Mouse (Mus musculus): Measurements from ENCODE around the gene Dnajb11. TPM values are rescaled to one million over a fixed set of nuclear protein-coding genes. Genes with fewer than 3 reads are reported as not detected.

The Dnajb11 gene
- polyA plus RNA-seq, 1 experiment from 2014 or later, result 89.5 TPM

DNA sequence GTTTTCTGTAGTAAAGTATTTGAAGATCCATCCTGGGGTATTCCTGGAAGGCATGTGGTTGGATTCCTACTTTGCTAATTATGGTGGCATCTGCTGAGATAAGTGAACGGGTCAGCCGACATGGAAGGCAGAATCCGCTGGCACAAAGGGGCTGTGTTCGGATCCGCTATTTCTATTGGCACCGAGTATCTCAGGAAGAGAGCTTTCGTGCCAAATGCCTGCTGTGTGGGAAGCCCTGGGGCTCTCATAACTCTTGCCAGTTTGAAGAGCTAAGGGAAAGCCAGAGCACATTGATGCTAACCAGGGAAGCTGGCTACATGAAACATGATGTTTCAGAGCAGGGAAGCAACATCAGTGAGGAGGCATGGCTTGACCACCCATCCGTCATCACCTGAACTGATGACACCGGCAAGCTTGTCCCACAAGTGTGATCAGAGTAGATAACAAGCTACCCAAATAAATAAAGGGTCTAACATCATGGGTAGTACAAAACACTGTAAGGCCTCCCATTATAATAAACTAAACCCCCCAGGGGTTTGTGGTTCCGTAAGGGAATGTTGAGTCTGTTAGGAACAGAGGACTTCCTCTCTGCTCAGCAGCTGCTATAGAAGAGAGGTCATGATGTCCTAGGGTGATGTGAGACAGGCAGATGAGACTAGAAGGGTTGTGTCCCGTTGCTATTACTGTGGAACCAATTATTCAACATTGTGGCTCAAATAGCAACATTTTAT is 20.2 kb downstream of the Dnajb11 start:
- Histone ChIP-seq H3K9ac (replicated peaks; ENCODE audit: low read length) (no peak overlapping the region), H3K9me3 (ENCODE audit: control insufficient read depth, low read length) (no peaks in the 10 kb centered on the region), H3K4me2 (ENCODE audit: low read length) (no peak overlapping the region), H3K27me3 (ENCODE audit: control insufficient read depth, insufficient read depth, low read length) (no peaks in the 10 kb centered on the region), H3K27ac (replicated peaks; ENCODE audit: low read depth, low read length) (no peak overlapping the region), H3K4me3 (replicated peaks; ENCODE audit: low read depth, low read length) (no peak overlapping the region), H3K36me3 (ENCODE audit: control insufficient read depth, insufficient read depth, low read length) (peaks cover 9% of the 10 kb centered on the region), H3K4me1 (ENCODE audit: control insufficient read depth, insufficient read depth, low read length) (no peaks in the 10 kb centered on the region)
- ATAC-seq (ENCODE audit: low FRiP score, low TSS enrichment), result no peak
- DNase-seq, result no peak
- 85% methylated on average over 11 of the region's 11 CpGs for WGBS

DNA sequence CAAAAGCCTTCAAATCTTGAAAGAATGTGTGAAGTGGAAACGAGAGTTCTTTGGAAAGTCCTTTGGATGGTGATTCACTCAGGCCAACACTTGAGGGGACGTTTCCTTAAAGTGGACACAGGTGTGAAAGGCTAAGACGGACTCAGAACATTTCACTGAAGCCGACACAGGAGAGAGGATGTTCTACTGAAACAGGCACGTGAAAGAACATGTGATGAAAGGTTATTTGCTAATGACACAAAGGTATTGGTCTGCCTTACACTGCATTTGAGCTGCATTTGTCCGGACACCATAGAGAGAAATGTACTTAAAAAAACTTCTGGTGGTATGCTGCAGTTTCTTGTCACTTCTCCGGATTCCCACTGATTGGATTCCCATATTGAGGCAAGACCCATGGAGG is 21.1 kb downstream of the Dnajb11 start:
- H3K36me3 ChIP-seq (ENCODE audit: control insufficient read depth, insufficient read depth, low read length), result no peaks in the 10 kb centered on the region
- ATAC-seq (ENCODE audit: low FRiP score, low TSS enrichment) (no peak), DNase-seq (no peak)
- H3K27ac ChIP-seq (replicated peaks; ENCODE audit: low read depth, low read length), result no peak overlapping the region
- 77% methylated on average over 7 of the region's 7 CpGs for WGBS
- H3K4me1 ChIP-seq (ENCODE audit: control insufficient read depth, insufficient read depth, low read length), result no peaks in the 10 kb centered on the region
- H3K27me3 ChIP-seq (ENCODE audit: control insufficient read depth, insufficient read depth, low read length), result no peaks in the 10 kb centered on the region
- no peak overlapping the region for H3K9ac ChIP-seq (replicated peaks; ENCODE audit: low read length)
- no peak overlapping the region for H3K4me3 ChIP-seq (replicated peaks; ENCODE audit: low read depth, low read length)
- H3K4me2 ChIP-seq (ENCODE audit: low read length), result no peak overlapping the region
- no peaks in the 10 kb centered on the region for H3K9me3 ChIP-seq (ENCODE audit: control insufficient read depth, low read length)

DNA sequence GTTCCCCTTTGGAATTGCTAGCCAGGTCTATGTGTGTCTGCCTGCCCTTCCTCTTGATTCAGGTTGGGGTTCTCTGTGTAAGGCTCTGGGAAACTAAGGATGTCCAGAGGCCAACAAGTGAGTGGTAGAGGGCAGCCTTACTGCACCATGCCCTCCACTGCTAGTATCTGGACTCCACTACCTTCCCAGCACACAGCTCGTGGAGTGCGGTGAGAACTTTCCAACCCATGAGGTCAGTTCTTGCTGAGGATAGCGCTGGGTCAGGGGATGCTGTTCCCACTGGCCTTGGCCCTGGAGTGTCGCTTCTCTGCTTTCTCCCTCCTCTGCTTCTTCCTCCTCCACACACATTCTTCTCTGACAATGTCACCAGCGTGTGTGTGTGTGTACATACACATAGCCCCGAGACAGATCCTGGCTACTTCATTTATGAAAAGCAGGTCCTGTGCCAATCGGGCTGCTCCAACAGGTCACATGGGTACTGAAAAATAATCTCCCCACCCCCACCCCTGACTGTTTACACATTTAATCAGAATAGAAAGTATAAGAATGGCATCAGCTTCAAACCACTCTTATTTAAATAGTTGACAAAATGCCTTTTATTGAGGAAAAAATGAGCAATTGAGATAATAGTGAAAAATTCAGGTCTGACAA is 22.4 kb downstream of the Dnajb11 start:
- Histone ChIP-seq H3K27me3 (ENCODE audit: control insufficient read depth, insufficient read depth, low read length) (no peaks in the 10 kb centered on the region), H3K36me3 (ENCODE audit: control insufficient read depth, insufficient read depth, low read length) (no peaks in the 10 kb centered on the region), H3K4me2 (ENCODE audit: low read length) (no peak overlapping the region), H3K9me3 (ENCODE audit: control insufficient read depth, low read length) (no peaks in the 10 kb centered on the region), H3K4me1 (ENCODE audit: control insufficient read depth, insufficient read depth, low read length) (no peaks in the 10 kb centered on the region), H3K27ac (replicated peaks; ENCODE audit: low read depth, low read length) (no peak overlapping the region), H3K4me3 (replicated peaks; ENCODE audit: low read depth, low read length) (no peak overlapping the region), H3K9ac (replicated peaks; ENCODE audit: low read length) (no peak overlapping the region)
- DNase-seq, result no peak
- 60% methylated on average over 7 of the region's 7 CpGs for WGBS
- ATAC-seq (ENCODE audit: low FRiP score, low TSS enrichment), result no peak

DNA sequence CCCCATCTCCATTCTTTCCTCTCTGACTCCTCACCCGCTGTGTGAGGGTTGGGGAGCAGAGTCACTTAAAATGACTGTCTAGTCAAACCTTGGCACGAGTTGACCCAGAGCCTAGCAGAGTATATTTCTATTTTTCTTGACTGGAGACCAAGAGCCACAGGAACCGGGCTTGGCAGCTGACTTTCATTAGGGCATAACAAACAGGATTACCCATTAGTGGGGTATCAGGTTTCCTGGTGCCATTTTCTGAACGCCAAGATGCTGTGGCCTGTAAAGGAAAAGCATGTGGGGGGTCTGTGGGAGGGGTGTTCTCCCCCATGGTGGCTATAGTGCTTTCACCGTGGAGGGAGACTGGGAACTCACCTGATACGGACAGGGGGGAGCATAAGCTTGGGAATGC is 23.3 kb downstream of the Dnajb11 start:
- no peaks in the 10 kb centered on the region for H3K27me3 ChIP-seq (ENCODE audit: control insufficient read depth, insufficient read depth, low read length)
- H3K9ac ChIP-seq (replicated peaks; ENCODE audit: low read length), result no peak overlapping the region
- DNase-seq (no peak), ATAC-seq (ENCODE audit: low FRiP score, low TSS enrichment) (no peak)
- no peak overlapping the region for H3K27ac ChIP-seq (replicated peaks; ENCODE audit: low read depth, low read length)
- H3K36me3 ChIP-seq (ENCODE audit: control insufficient read depth, insufficient read depth, low read length), result no peaks in the 10 kb centered on the region
- no peaks in the 10 kb centered on the region for H3K9me3 ChIP-seq (ENCODE audit: control insufficient read depth, low read length)
- no peak overlapping the region for H3K4me2 ChIP-seq (ENCODE audit: low read length)
- WGBS, result 10% methylated on average over 6 of the region's 6 CpGs
- H3K4me1 ChIP-seq (ENCODE audit: control insufficient read depth, insufficient read depth, low read length), result no peaks in the 10 kb centered on the region
- no peak overlapping the region for H3K4me3 ChIP-seq (replicated peaks; ENCODE audit: low read depth, low read length)

DNA sequence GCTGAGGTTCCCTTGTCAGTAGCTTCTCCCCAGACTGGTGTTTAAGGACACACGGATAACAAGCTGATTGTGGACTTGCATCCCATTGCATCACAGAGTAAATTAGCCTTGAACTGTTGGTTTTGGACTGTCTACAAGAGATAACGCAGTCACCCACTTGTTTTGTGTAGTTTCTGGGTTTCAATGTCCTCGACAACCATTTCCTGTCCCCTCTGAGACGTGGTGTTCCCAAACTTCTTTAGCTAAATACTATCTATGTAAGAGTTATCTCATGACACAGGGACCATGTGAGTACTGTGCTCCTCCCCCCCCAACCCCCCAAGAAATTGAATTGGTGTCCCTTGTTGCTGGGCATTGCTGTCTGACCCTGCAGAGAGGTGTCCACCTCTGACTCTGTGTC is 23.8 kb downstream of the Dnajb11 start:
- DNase-seq, result no peak
- WGBS, result 85% methylated on average over 4 of the region's 4 CpGs

DNA sequence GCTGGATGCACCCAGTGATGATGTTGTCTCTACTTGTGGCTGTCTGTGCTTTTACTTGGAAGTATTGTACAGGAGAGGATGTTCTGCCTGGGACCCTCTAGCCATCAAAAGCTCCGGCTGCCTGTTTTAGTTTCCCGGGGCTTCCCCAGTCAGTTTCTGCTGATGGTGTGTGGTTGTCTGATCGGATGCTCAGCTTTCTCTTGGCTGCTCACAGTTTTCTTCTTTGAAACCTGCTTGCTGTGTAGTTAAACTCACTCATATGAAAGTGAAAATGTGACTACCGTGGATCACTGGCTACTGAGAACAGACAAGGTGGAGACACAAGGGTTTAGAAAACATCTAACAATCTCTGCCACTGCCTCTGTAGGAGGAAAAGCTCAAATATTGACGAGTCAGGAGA is 25.8 kb downstream of the Dnajb11 start:
- Histone ChIP-seq H3K9me3 (ENCODE audit: control insufficient read depth, low read length) (no peaks in the 10 kb centered on the region), H3K4me3 (replicated peaks; ENCODE audit: low read depth, low read length) (no peak overlapping the region), H3K4me1 (ENCODE audit: control insufficient read depth, insufficient read depth, low read length) (no peaks in the 10 kb centered on the region), H3K9ac (replicated peaks; ENCODE audit: low read length) (no peak overlapping the region), H3K36me3 (ENCODE audit: control insufficient read depth, insufficient read depth, low read length) (no peaks in the 10 kb centered on the region), H3K27ac (replicated peaks; ENCODE audit: low read depth, low read length) (no peak overlapping the region), H3K4me2 (ENCODE audit: low read length) (no peak overlapping the region), H3K27me3 (ENCODE audit: control insufficient read depth, insufficient read depth, low read length) (no peaks in the 10 kb centered on the region)
- 83% methylated on average over 5 of the region's 5 CpGs for WGBS
- DNase-seq (no peak), ATAC-seq (ENCODE audit: low FRiP score, low TSS enrichment) (no peak)

More for the DNA sequence above, 23.8 kb downstream of the Dnajb11 start:
- no peaks in the 10 kb centered on the region for H3K36me3 ChIP-seq (ENCODE audit: control insufficient read depth, insufficient read depth, low read length)
- H3K9ac ChIP-seq (replicated peaks; ENCODE audit: low read length), result no peak overlapping the region
- no peak for ATAC-seq (ENCODE audit: low FRiP score, low TSS enrichment)
- H3K27me3 ChIP-seq (ENCODE audit: control insufficient read depth, insufficient read depth, low read length), result no peaks in the 10 kb centered on the region
- no peak overlapping the region for H3K4me3 ChIP-seq (replicated peaks; ENCODE audit: low read depth, low read length)
- no peak overlapping the region for H3K27ac ChIP-seq (replicated peaks; ENCODE audit: low read depth, low read length)
- H3K9me3 ChIP-seq (ENCODE audit: control insufficient read depth, low read length), result no peaks in the 10 kb centered on the region
- no peak overlapping the region for H3K4me2 ChIP-seq (ENCODE audit: low read length)
- no peaks in the 10 kb centered on the region for H3K4me1 ChIP-seq (ENCODE audit: control insufficient read depth, insufficient read depth, low read length)

- H3K9ac ChIP-seq (replicated peaks; ENCODE audit: low read length), result no peak overlapping the region
- H3K9me3 ChIP-seq (ENCODE audit: control insufficient read depth, low read length), result no peaks in the 10 kb centered on the region
- no peaks in the 10 kb centered on the region for H3K4me1 ChIP-seq (ENCODE audit: control insufficient read depth, insufficient read depth, low read length)
- ATAC-seq (ENCODE audit: low FRiP score, low TSS enrichment) (no peak), DNase-seq (no peak)
- WGBS, result 60% methylated on average over 4 of the region's 4 CpGs
- H3K27ac ChIP-seq (replicated peaks; ENCODE audit: low read depth, low read length), result no peak overlapping the region
- no peaks in the 10 kb centered on the region for H3K27me3 ChIP-seq (ENCODE audit: control insufficient read depth, insufficient read depth, low read length)
- no peak overlapping the region for H3K4me3 ChIP-seq (replicated peaks; ENCODE audit: low read depth, low read length)
- H3K4me2 ChIP-seq (ENCODE audit: low read length), result no peak overlapping the region
- H3K36me3 ChIP-seq (ENCODE audit: control insufficient read depth, insufficient read depth, low read length), result no peaks in the 10 kb centered on the region
These were observed 27.7 kb downstream of the Dnajb11 start for GRCm38 (mm10) chr16:22885356-22885755.

GRCm38 (mm10) chr16:22886726-22887125 is 29.1 kb downstream of the Dnajb11 start:
- H3K9ac ChIP-seq (replicated peaks; ENCODE audit: low read length), result no peak overlapping the region

DNA sequence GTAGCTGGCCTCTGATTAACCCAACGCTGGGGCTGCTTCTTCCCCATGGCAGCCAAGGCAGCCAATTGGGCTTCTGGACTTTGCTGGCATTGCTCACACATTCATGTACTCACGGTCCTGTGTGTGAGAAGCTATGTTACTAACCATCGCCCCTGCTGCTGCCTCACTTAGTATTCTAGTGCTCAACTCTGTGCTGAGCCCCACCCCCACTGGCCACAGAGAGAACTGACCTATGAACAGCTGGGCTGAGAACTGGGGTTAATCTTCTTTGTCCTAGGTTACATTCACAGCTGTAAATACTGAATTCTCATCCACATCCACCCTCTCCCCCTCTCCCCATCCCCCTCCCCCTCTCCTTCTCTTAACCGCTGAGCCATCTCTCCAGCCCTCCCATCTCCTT is 31.2 kb downstream of the Dnajb11 start:
- no peak overlapping the region for H3K4me3 ChIP-seq (replicated peaks; ENCODE audit: low read depth, low read length)
- ATAC-seq (ENCODE audit: low FRiP score, low TSS enrichment) (no peak), DNase-seq (no peak)
- 41% methylated on average over 4 of the region's 4 CpGs for WGBS
- no peaks in the 10 kb centered on the region for H3K9me3 ChIP-seq (ENCODE audit: control insufficient read depth, low read length)
- H3K36me3 ChIP-seq (ENCODE audit: control insufficient read depth, insufficient read depth, low read length), result no peaks in the 10 kb centered on the region
- no peak overlapping the region for H3K9ac ChIP-seq (replicated peaks; ENCODE audit: low read length)
- no peak overlapping the region for H3K4me2 ChIP-seq (ENCODE audit: low read length)
- no peak overlapping the region for H3K27ac ChIP-seq (replicated peaks; ENCODE audit: low read depth, low read length)
- no peaks in the 10 kb centered on the region for H3K4me1 ChIP-seq (ENCODE audit: control insufficient read depth, insufficient read depth, low read length)
- no peaks in the 10 kb centered on the region for H3K27me3 ChIP-seq (ENCODE audit: control insufficient read depth, insufficient read depth, low read length)

More at GRCm38 (mm10) chr16:22886726-22887125, 29.1 kb downstream of the Dnajb11 start:
- H3K9me3 ChIP-seq (ENCODE audit: control insufficient read depth, low read length), result no peaks in the 10 kb centered on the region
- no peaks in the 10 kb centered on the region for H3K4me1 ChIP-seq (ENCODE audit: control insufficient read depth, insufficient read depth, low read length)
- H3K27me3 ChIP-seq (ENCODE audit: control insufficient read depth, insufficient read depth, low read length), result no peaks in the 10 kb centered on the region
- H3K36me3 ChIP-seq (ENCODE audit: control insufficient read depth, insufficient read depth, low read length), result no peaks in the 10 kb centered on the region
- 89% methylated on average over 3 of the region's 3 CpGs for WGBS
- ATAC-seq (ENCODE audit: low FRiP score, low TSS enrichment), result no peak
- H3K27ac ChIP-seq (replicated peaks; ENCODE audit: low read depth, low read length), result no peak overlapping the region
- H3K4me2 ChIP-seq (ENCODE audit: low read length), result no peak overlapping the region
- DNase-seq, result no peak
- no peak overlapping the region for H3K4me3 ChIP-seq (replicated peaks; ENCODE audit: low read depth, low read length)

Measured in midbrain, embryonic 14.5 days (tissue).